Comparison of ENCODE assay signal across 10 mouse cellular contexts in the genomic region with DNA sequence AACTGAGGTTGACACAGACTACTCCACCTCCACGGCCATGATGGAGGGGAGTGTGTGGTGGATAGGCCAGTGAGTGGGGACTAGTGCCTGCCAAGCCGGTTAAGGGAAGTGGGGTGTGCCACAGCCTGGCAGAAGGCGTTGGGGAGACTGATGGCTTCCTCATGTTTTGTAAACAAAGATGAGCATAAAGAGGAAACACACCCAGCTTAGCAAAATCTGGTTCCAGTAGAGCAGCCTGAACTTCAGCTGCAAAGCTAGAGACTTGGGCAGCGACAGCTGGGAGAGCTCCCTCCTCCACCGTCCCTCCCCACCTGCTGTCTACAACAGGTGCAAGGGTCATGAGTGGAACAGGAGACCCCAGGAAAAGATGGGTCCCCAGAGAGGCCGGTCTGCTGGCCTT. TPM values are rescaled to one million over a fixed set of nuclear protein-coding genes. Genes with fewer than 3 reads are reported as not detected.
A peak's percentile ranks its signal among the peaks of the same experiment; 100 is the strongest.
DNase-seq lines count a peak whose midpoint lies in the region; ATAC-seq and TF ChIP-seq lines count a peak whose summit lies in the region.
"Had no signal": no experiment of that assay in that cellular context is flagged by ENCODE, and none has a peak within 500 bp of the region (broad histone marks: within the 10 kb centered on the region; RNA-seq: fewer than 3 reads in every experiment).

No protein-coding gene starts in this region.

- H3K9ac ChIP-seq in liver, embryonic 15.5 days = no peak overlapping the region
- no peak overlapping the region for H3K9ac ChIP-seq in stomach, embryonic 16.5 days (ENCODE audit: low read length)

- peak; percentile 25 to 58 for DNase-seq in adrenal gland, adult (ENCODE audit: inconsistent age in 2 of 2, low spot score in 1 of 2)
- no peak for DNase-seq in adrenal gland, postnatal 4 days (ENCODE audit: low spot score in 2 of 2)
- no peak for DNase-seq in thymus, adult 2 months
- no peak for DNase-seq in thymus, postnatal 25 days
- no peak for DNase-seq in spleen, adult 18-20 months
- no peak for DNase-seq in embryo, embryonic 10 days (ENCODE audit: low spot score)
- DNase-seq: adrenal gland, adult 8-10 months; right cerebral cortex, adult 18-20 months had no signal

- no peak for ATAC-seq in liver, embryonic 15.5 days (ENCODE audit: insufficient read depth)
- no peak for ATAC-seq in stomach, embryonic 16.5 days (ENCODE audit: insufficient read depth, low FRiP score)

- no peak overlapping the region for H3K4me2 ChIP-seq in liver, embryonic 15.5 days
- H3K4me2 ChIP-seq in stomach, embryonic 16.5 days (ENCODE audit: low read depth, low read length) = no peak overlapping the region

- WGBS in thymus, adult 2 months = 55% methylated on average over 6 of the region's 6 CpGs
- WGBS in liver, embryonic 15.5 days (ENCODE audit: insufficient replicate concordance) = 48% methylated on average over 6 of the region's 6 CpGs
- WGBS in stomach, embryonic 16.5 days = 49% methylated on average over 6 of the region's 6 CpGs

- no peak for TF ChIP-seq CTCF in thymus, adult 2 months (IDR thresholded peaks at IDR 0.05; ENCODE audit: borderline replicate concordance, control insufficient read depth, extremely low read depth, insufficient read depth, low read length, poor library complexity)

- H3K27me3 ChIP-seq in thymus, adult 2 months (ENCODE audit: control insufficient read depth, insufficient read depth, low read length) = no peaks in the 10 kb centered on the region
- H3K27me3 ChIP-seq in liver, embryonic 15.5 days = no peaks in the 10 kb centered on the region
- no peaks in the 10 kb centered on the region for H3K27me3 ChIP-seq in stomach, embryonic 16.5 days (ENCODE audit: control insufficient read depth, insufficient read depth, low read length)

- H3K4me1 ChIP-seq in thymus, adult 2 months (replicated peaks; ENCODE audit: control insufficient read depth, insufficient read depth, low read length) = peaks cover 21% of the 10 kb centered on the region
- H3K4me1 ChIP-seq in liver, embryonic 15.5 days (replicated peaks) = peaks cover 18% of the 10 kb centered on the region
- H3K4me1 ChIP-seq in stomach, embryonic 16.5 days (ENCODE audit: control insufficient read depth, insufficient read depth, low read length) = peaks cover 60% of the 10 kb centered on the region

- peaks cover 8% of the 10 kb centered on the region for H3K36me3 ChIP-seq in thymus, adult 2 months (ENCODE audit: control insufficient read depth, insufficient read depth, low read length)
- no peaks in the 10 kb centered on the region for H3K36me3 ChIP-seq in liver, embryonic 15.5 days (replicated peaks)
- peaks cover 2% of the 10 kb centered on the region; the same call in 1 of the 2 replicates for H3K36me3 ChIP-seq in stomach, embryonic 16.5 days (ENCODE audit: control insufficient read depth, insufficient read depth, low read length)

- peak overlapping the region; percentile 56 for H3K27ac ChIP-seq in thymus, adult 2 months (ENCODE audit: control insufficient read depth, insufficient read depth, low read length)
- H3K27ac ChIP-seq in liver, embryonic 15.5 days (replicated peaks) = 0 out of 2 replicates have a peak overlapping the region, but pooled peaks have one; percentile 19
- H3K27ac ChIP-seq in stomach, embryonic 16.5 days (ENCODE audit: low read length) = peak overlapping the region; percentile 85

- TF ChIP-seq POLR2A in thymus, adult 2 months (IDR thresholded peaks at IDR 0.05; ENCODE audit: control insufficient read depth, extremely low read depth, insufficient read depth, low read length, poor library complexity) = no peak

- H3K9me3 ChIP-seq in liver, embryonic 15.5 days (replicated peaks) = no peaks in the 10 kb centered on the region
- no peaks in the 10 kb centered on the region for H3K9me3 ChIP-seq in stomach, embryonic 16.5 days (replicated peaks; ENCODE audit: control insufficient read depth, low read length)

- no peak overlapping the region for H3K4me3 ChIP-seq in thymus, adult 2 months (ENCODE audit: control insufficient read depth, insufficient read depth, low read length)
- no peak overlapping the region for H3K4me3 ChIP-seq in liver, embryonic 15.5 days (replicated peaks)
- no peak overlapping the region for H3K4me3 ChIP-seq in stomach, embryonic 16.5 days (replicated peaks; ENCODE audit: low read length)

RNA-seq across cellular contexts. Expression of a gene that starts 15.5 kb away (rescaled TPM):
- 10 to 100 TPM; 30.9 to 35.7 TPM for total RNA-seq in adrenal gland, postnatal 4 days (2021)
- polyA plus RNA-seq in thymus, adult 2 months (2012; rRNA removed) = 67.3 and 80.9 TPM in 2 replicates
- polyA plus RNA-seq in liver, embryonic 15.5 days (2015; fragmentation: Nextera tagmentation; extraction: Ambion mirVana) = 0.30 and 0.39 TPM in 2 replicates
- 4.2 and 4.4 TPM in 2 replicates for polyA plus RNA-seq in stomach, embryonic 16.5 days (2015; fragmentation: Nextera tagmentation; extraction: Ambion mirVana)

RNA-seq across cellular contexts. Expression of a gene that starts 54.5 kb away (rescaled TPM):
- 100 to 1,000 TPM; 143 to 152 TPM for total RNA-seq in adrenal gland, postnatal 4 days (2021)
- polyA plus RNA-seq in thymus, adult 2 months (2012; rRNA removed) = 59.9 and 82.7 TPM in 2 replicates
- 91.1 and 96.9 TPM in 2 replicates for polyA plus RNA-seq in liver, embryonic 15.5 days (2015; fragmentation: Nextera tagmentation; extraction: Ambion mirVana)
- 214 and 229 TPM in 2 replicates for polyA plus RNA-seq in stomach, embryonic 16.5 days (2015; fragmentation: Nextera tagmentation; extraction: Ambion mirVana)

Comparison
In these comparisons a context has a peak if more than half of its experiments do, and no peak if none do; other contexts are left out.
1. DNase-seq: peak in adrenal gland, adult (2 of 2); none in adrenal gland, postnatal 4 days (0 of 2), thymus, adult 2 months (single experiment), thymus, postnatal 25 days (single experiment), spleen, adult 18-20 months (0 of 2) and embryo, embryonic 10 days (single experiment).
2. H3K27ac ChIP-seq: peak in every context shown above with its lines; median percentile 85 in stomach, embryonic 16.5 days; 56 in thymus, adult 2 months; 19 in liver, embryonic 15.5 days.
3. RNA of a gene that starts 15.5 kb away (polyA plus RNA-seq): 67.3 to 80.9 TPM in thymus, adult 2 months; 4.2 to 4.4 TPM in stomach, embryonic 16.5 days and 0.30 to 0.39 TPM in liver, embryonic 15.5 days; every median in the first group is over 10 times any median in the second.